Mouse (Mus musculus) A20 (cell line): ENCODE measurements around the gene Sdk2.

Experiments
- DNase-seq: peaks from one replicate; pipeline ENCODE4 v3.0.0-alpha.2; 2011; ENCODE audit warnings: low read depth, low spot score

Gene Sdk2

GRCm38 (mm10) chr11:114066951-114067762 is at the start of gene Sdk2:
Gene Sdk2 (minus strand): TSS chr11:114067046.
- no peak for DNase-seq

DNA sequence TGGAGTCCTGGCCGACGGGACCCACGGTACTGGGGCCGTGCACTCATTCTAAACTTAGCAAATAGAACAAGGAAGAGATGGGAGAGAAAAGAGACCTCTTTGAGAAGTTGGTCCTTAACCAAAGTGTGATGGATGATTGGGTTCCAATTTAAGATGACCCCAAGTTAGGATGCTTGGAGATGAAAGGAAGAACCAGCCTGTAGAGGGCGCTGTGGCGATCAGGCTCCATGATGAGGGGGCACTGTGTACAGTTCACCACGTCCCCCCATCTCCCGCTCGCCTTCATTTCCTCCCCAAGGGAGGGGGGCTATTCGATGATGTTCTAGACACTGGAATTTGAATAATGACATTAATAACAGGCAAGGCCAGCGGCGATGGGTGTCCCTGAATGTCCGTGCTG is 48.2 kb upstream of the Sdk2 start:
- DNase-seq = no peak

DNA sequence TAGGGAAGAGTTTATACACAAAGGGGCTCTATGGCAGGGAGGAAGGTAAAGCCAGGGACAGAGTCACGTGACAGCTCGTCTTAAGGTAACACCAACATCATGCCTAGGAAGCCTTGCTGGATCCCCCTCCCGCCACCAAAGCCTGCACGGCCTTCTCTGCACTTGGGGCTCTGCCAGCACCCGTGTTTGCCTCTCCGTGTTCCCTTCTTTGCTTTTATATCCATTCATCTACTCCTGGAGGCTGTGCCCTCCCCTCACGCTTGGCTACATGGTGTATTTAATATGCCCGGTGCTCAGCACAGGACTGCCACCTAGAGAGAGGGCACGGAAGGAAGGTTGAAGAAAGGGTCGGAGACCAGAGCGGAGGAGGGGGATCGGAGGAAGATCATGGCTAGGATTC is 47.8 kb upstream of the Sdk2 start:
- no peak for DNase-seq

DNA sequence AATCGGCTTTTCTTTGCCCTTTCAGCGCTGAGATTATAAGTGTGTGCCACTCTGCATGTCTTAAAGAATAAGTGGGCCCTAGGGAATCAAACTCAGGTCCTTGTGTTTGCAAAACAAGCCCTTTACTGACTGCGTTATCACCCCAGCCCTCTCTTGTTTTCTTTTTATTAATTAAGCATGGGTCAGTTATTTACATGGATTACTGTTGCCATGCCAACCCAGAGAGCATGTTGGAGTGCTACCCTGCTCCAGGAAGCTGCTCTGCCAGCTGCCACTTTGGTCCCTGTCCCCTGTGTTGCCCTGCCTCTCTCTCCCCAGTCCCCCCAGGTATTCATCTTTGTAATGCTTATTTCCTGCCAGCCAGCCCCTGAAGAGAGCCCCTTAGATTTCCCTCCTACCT is 44.0 kb upstream of the Sdk2 start:
- DNase-seq = no peak

DNA sequence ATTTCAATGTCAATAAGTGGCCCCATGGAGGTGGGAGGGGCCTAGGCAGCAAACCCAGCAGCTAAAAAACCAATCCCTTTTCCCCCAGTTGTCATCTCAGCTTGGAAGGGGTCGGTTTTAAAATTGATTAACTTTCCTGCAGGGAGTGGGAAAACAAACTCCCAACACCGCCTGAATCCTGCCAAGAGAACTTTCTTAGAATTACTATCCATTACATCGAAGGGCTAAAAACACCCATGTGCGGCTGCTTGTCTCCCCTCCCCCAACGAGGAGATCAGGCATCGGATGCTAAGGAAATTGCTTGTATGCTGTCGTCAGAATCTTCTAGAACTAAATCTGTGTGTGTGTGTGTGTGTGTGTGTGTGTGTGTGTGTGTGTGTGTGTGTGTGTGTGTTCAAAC is 26.8 kb upstream of the Sdk2 start:
- no peak for DNase-seq

DNA sequence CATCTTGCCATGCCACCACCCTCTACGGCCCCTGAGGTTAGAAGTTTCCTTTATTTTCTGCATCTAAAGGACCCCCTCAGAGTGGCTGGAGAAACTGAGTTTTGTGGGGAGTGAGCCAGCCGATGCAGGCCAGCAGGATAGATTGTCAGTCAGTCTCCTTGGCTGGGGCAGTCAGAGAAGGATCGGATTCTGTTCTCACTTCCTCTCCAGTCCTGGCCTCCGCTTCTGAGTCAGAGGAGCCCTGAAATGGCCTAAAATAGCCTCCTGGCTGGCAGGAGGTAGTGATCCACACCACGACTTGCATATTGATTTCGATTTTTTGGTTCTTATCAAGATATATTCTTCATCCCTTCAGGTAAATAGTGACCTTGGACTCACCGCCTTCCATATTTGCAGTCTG is 26.3 kb upstream of the Sdk2 start:
- peak; percentile 36 for DNase-seq

DNA sequence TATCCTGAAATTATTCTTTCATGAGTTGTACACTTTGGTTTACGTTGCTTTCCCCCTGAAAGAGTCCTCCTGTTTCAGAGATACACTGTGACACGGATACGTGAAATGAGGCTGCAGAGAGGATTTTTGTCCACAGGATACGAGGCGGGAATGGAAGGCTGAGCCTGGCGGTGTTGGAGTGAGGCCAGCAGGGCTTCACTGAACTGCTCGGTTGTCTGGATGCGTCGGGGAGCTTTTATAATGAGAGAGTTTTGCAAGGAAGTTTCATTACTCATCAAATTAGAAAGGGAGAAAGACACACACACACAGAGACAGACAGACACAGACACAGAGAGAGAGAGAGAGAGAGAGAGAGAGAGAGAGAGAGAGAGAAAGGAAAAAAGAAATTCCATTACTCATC is 13.8 kb upstream of the Sdk2 start:
- DNase-seq = no peak

- DNase-seq = no peak
Observed at GRCm38 (mm10) chr11:114072644-114073043, 5.8 kb upstream of the Sdk2 start.

DNA sequence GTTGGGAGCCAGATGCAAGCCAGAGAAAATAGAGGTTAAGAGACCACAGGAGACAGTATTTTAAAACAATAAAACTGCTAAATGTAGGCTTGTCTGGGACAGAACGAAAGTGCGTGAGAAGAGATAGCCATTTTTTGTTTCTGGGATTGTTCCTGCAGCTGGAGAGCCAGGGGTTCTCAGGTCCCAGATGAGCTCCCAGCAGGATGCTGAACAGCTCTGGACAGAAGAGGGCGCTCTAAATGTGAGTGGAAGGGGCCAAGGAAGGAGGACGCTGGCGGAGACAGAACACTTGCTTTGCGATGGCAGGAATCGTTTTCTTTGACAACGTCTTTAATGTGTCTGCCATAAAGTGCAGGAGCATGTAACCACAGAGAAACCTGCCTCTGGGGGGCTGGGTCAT is 5.2 kb upstream of the Sdk2 start:
- peak; percentile 26 for DNase-seq

DNA sequence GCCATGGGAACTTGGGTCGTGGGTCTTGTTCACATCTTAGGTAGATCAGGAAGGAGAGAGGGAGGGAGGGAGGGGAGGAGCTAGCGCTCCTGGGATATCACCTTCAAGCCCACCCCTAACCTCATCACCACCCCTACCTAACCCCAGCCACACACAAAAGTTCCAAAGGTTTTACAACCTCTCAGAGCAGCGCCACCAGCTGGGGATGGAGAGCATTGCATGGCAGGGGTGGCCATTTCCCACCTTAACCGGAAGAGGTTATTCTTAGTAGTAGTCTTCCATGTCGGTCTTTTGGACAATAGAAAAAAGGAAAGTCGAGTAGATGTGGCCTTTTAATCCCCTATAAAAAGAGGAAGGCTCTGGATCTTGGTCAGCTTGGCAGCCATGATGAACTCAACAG is 4.0 kb upstream of the Sdk2 start:
- no peak for DNase-seq

GRCm38 (mm10) chr11:114070131-114070530 is 3.3 kb upstream of the Sdk2 start:
- no peak for DNase-seq

DNA sequence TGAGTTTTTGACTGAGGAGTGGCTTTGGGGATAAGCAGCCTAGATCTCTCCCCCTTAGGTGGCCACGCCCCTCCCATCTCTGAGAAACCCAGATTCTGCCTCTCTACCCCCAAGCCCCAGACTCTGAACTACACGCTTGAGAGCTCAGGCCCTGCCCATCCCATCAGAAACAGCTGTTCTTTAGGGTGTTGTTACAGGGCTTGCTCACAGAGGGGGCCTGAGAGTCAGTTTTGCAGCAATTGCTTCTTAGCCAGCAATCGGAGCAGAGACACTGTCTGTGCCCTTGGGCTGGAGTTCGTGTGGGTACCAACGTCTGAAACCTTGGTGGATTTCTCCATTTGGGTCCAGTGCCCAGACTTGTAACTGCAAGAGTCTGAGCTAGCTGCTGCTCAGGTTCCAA is 1.5 kb upstream of the Sdk2 start:
- DNase-seq = peak; percentile 22

DNA sequence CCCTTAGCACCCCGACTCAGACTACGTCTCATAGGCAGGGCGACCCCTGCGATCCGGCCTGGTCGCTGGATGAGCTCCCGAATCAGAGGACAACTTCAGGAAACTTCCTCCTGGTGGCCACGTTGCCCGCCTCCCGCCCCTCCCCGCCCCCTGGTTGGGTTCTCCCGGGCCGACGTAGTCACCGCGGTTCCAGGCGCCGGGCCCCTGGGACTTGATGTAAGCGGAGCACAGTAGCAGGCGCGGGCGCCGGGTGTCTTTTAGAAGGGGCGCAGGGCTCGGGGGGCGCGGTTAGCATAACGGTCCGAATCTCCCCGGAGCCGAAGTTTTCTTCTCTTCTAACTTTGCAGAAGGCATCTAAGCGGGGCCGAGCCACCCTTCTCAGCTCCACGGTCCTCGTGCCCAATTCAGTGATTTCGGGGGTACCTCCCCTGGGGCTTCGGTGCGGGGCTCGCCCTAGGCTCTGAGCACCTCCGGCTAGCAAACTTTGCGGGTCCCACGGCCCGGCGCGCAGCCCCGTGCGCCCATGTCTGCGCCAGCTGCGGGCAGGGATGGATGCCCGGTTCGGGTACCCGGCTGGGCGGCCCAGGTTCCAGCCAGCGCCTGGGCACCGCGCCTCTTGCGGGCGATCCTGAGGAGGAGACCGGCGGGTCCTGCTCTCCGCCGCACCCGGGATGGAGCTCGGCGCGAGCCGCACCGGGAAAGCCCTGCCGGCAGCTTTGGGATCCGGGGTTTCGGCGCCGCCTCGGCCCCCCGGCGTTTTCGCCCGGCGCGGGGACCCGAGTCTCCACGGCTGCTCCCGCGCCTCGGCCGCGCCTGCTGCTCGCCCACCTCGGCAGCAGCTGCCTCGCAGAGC is 522 bp downstream of the Sdk2 start:
- no peak for DNase-seq

GRCm38 (mm10) chr11:114065596-114065995 is 1.2 kb downstream of the Sdk2 start:
- DNase-seq = no peak

GRCm38 (mm10) chr11:114064871-114065388 is 1.9 kb downstream of the Sdk2 start:
- DNase-seq = no peak

DNA sequence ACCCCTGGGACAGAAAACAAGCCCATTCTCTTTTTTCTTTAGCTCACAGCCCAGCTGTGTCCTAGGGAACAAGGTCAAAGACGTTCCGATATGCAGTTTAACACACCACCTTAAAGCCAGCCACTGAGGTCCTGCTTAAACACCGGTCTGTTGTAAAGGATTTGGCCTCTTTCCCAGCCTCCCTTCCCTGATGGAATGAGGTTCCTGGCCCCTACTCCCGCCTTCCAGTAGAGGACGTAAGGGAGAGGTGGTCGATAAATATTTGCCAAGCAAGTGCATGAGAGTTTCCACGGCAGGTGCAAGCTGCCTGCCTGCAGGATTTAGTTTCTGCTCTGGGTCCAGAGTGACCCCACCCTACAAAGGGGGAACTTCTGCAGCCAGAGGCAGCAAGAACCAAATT is 4.9 kb downstream of the Sdk2 start:
- DNase-seq = no peak

- DNase-seq = no peak
Observed at GRCm38 (mm10) chr11:114061265-114061664, 5.6 kb downstream of the Sdk2 start.

GRCm38 (mm10) chr11:114056351-114056750 is 10.5 kb downstream of the Sdk2 start:
- DNase-seq = no peak

GRCm38 (mm10) chr11:114054581-114055315 is 12.1 kb downstream of the Sdk2 start:
- DNase-seq = no peak

GRCm38 (mm10) chr11:114051361-114051760 is 15.5 kb downstream of the Sdk2 start:
- DNase-seq = no peak

GRCm38 (mm10) chr11:114050511-114050910 is 16.3 kb downstream of the Sdk2 start:
- DNase-seq = no peak

GRCm38 (mm10) chr11:114047887-114048331 is 18.9 kb downstream of the Sdk2 start:
- no peak for DNase-seq
